Mouse (Mus musculus) heart, adult 2 months (tissue): Measurements from ENCODE around the gene Kcnmb1.

Source experiments
- CTCF ChIP-seq: fragments of 200-600 bp; IDR thresholded peaks from 2 replicates; pipeline ENCODE4 v1.8.1; 2022; ENCODE audit warnings: antibody characterized with exemption, mild to moderate bottlenecking, moderate library complexity
- EP300 ChIP-seq: fragments of 200-500 bp; IDR thresholded peaks from 2 replicates; pipeline ENCODE4 v1.6.1; 2011; ENCODE audit warnings: low read depth, low read length, control low read depth; ENCODE audit not compliant: insufficient read depth

- TF ChIP-seq CTCF, result no peak
- TF ChIP-seq EP300, result no peak
Measured at GRCm38 (mm10) chr11:33931836-33932385, 30.9 kb upstream of the Kcnmb1 start.
